Comparison of ENCODE assay signal across 8 mouse cellular contexts in genomic region chr12:24893777-24894468, GRCm38 (mm10).
DNase-seq lines count a peak whose midpoint lies in the region; ATAC-seq lines count a peak whose summit lies in the region.

No protein-coding gene starts in this region.

- H3K4me1 ChIP-seq in liver, embryonic 13.5 days (replicated peaks) = peaks cover 60% of the 10 kb centered on the region
- peaks cover 9% of the 10 kb centered on the region for H3K4me1 ChIP-seq in neural tube, embryonic 14.5 days (ENCODE audit: control insufficient read depth, insufficient read depth, low read length)

- ATAC-seq in erythroblast, adult 5-6 weeks (replicated peaks; ENCODE audit: low FRiP score, poor library complexity, severe bottlenecking) = peak; percentile 47
- ATAC-seq in liver, embryonic 13.5 days (ENCODE audit: low read depth) = no peak
- peak; percentile 86 for ATAC-seq in neural tube, embryonic 14.5 days (ENCODE audit: low read depth)
- ATAC-seq in inflammation-experienced regulatory T-cells, adult 6 months = no peak

- H3K27ac ChIP-seq in liver, embryonic 13.5 days = peak overlapping the region; percentile 99
- H3K27ac ChIP-seq in neural tube, embryonic 14.5 days (ENCODE audit: low read depth, low read length) = peak overlapping the region; percentile 18

- WGBS in liver, embryonic 13.5 days (ENCODE audit: insufficient replicate concordance) = 56% methylated on average over 10 of the region's 10 CpGs
- 14% methylated on average over 10 of the region's 10 CpGs for WGBS in neural tube, embryonic 14.5 days

- H3K9ac ChIP-seq in liver, embryonic 13.5 days = peak overlapping the region; percentile 67
- H3K9ac ChIP-seq in neural tube, embryonic 14.5 days (replicated peaks; ENCODE audit: low read depth, low read length) = no peak overlapping the region

- peak overlapping the region; percentile 26 for H3K4me2 ChIP-seq in liver, embryonic 13.5 days
- H3K4me2 ChIP-seq in neural tube, embryonic 14.5 days (ENCODE audit: low read depth, low read length) = no peak overlapping the region

- H3K9me3 ChIP-seq in liver, embryonic 13.5 days (replicated peaks) = no peaks in the 10 kb centered on the region
- H3K9me3 ChIP-seq in neural tube, embryonic 14.5 days (ENCODE audit: control insufficient read depth, low read length) = no peaks in the 10 kb centered on the region

- no peak overlapping the region for H3K4me3 ChIP-seq in liver, embryonic 13.5 days (replicated peaks)
- no peak overlapping the region for H3K4me3 ChIP-seq in neural tube, embryonic 14.5 days (ENCODE audit: low read depth, low read length)

- intact Hi-C loops in heart, postnatal 10 days (cut with DNase I) = loop anchor here (2.0 kb wide), 1 partner anchor 49 kb away; no protein-coding TSS in a partner anchor

- H3K27me3 ChIP-seq in liver, embryonic 13.5 days = no peaks in the 10 kb centered on the region
- no peaks in the 10 kb centered on the region for H3K27me3 ChIP-seq in neural tube, embryonic 14.5 days (ENCODE audit: control insufficient read depth, insufficient read depth, low read length)

- DNase-seq in urinary bladder, postnatal 14 days (ENCODE audit: low spot score) = peak; percentile 34
- DNase-seq in urinary bladder, adult 18-20 months (ENCODE audit: low spot score in 2 of 2) = no peak
- DNase-seq in heart, postnatal 10 days = peak; percentile 27 to 33
- peak; percentile 65 to 82 for DNase-seq in kidney, postnatal 4 days
- DNase-seq in liver, embryonic 13.5 days = peak; percentile 50

- H3K36me3 ChIP-seq in liver, embryonic 13.5 days = no peaks in the 10 kb centered on the region
- H3K36me3 ChIP-seq in neural tube, embryonic 14.5 days (ENCODE audit: control insufficient read depth, insufficient read depth, low read length) = no peaks in the 10 kb centered on the region

Comparison
In these comparisons a context has a peak if more than half of its experiments do, and no peak if none do; other contexts are left out.
1. DNase-seq: peak in urinary bladder, postnatal 14 days (single experiment), heart, postnatal 10 days (2 of 2), kidney, postnatal 4 days (2 of 2) and liver, embryonic 13.5 days (single experiment); none in urinary bladder, adult 18-20 months (0 of 2).
2. ATAC-seq: peak in erythroblast, adult 5-6 weeks (single experiment) and neural tube, embryonic 14.5 days (single experiment); none in liver, embryonic 13.5 days (single experiment) and inflammation-experienced regulatory T-cells, adult 6 months (single experiment).